Mouse (Mus musculus) heart, adult 11 months (tissue): Measurements from ENCODE around the gene Tcstv3.
"Not testable (repeated sequence)": the region's sequence is repeated elsewhere in the genome, so short reads cannot be mapped to it uniquely, and the experiment has no call there.

ENCODE experiments used
- DNase-seq: peaks from one replicate; pipeline ENCODE4 v3.0.0; 2022

Tcstv3 gene

DNA sequence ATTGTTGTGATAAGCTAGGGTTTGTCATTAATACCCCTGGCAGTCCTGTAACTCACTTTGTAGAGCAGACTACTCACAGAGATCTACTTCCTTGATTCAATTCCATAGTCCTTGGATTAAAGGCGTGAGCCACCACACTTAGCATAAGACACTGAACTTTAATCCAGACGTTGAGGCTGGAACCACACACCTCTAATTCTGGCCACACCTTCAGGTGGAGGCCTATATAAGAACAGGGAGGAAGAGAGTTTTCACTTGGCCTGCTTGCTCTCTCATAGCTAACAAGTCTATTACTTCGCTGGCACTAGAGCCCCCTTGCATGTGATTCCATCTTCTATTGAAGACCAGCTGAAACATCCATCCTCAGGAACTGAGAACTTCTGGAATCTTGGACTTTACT lies at the start of gene Tcstv3:
Gene Tcstv3, plus strand, starts transcription at position 301 of the 400 bp plus-strand sequence.
- DNase-seq = not testable (repeated sequence)

DNA sequence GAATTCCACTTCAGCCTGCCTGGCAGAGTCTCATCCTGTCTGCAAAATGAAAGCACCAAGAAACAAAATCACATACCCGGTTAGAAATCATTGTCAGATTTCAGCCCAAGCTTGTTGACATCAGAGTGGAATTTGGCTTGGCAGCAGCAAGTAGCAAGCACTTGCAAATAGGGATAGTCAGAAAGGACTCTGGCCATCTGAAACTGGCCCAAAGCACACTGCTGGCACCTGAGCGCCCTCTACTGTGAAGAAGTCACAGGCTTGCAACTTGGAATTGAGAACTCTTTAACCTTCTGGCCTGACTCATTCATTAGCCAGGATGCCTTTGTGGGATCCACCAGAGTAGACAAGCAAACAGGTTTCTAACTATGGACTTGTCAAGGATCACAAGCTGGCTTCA lies 38.8 kb upstream of the Tcstv3 start:
- peak; percentile 21 for DNase-seq

DNA sequence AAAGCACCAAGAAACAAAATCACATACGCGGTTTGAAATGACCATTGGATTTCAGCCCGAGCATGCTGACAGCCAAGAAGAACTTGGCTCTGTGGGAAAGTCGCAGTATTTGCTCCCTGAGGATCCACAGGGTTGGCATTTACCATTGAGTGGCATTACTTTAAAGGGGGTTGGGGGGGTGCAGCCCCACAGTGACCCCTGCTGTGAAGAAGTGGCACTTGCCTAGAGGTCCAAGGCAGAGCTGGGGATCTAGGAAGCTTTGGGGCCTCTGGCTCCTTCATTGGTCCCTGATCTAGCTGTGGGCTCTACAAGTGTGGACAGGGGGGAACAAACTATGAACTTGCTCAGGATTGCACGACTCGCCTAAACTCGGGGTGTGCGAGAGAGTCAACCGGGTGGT lies 37.9 kb upstream of the Tcstv3 start:
- DNase-seq = no peak

DNA sequence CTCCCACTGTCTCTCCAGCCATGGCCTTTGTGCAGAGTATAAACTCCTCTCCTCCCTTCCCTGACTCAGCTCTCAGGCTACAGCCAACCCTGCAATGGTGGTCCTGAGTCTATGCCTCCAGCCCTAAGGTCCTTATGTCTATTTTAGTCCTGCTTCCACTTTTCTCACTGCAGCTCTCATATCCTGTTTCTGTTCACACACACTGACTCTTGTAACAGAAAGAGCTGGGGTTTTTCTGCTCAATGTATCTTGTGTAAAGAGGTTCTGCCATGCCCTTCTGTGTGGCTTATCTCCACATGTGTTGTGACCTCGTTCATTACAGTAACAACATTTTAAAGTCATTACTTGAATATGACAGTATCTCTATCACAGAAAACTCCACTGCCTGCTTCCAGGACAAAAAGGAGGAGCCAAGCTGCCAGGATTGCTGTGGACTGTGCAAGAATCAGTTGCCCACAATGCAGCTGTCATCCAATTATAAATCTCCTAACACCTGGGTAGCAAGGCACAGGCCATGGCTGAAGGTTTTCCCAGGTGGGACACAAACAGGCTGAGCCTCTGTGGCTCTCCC lies 17.3 kb upstream of the Tcstv3 start:
- peak; percentile 85 for DNase-seq

DNA sequence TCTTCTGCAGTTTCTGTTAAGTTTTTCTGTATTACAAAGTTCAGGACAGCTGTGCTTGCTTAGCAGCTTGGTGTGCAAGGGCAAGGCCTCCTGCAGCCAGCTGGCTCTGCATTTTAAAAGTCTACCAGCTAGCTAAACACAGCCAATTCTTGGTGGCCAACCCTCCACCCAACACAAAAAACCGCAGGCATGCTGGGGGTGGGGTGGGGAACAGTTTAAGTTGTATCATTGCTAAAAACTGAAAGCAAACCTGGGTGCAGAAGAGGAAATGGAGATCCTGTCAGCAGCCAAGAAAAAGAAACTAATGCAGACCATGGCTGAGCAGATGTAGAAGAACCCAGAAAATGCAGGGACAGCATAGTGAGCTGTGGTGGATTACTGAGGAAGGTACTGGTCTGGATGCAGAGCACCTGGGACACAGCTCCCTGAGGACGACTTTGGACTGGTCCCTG lies 16.7 kb upstream of the Tcstv3 start, which contains the start of gene BC147527:
Gene BC147527, plus strand, starts transcription at position 402 of the 452 bp plus-strand sequence.
- peak; percentile 91 for DNase-seq

DNA sequence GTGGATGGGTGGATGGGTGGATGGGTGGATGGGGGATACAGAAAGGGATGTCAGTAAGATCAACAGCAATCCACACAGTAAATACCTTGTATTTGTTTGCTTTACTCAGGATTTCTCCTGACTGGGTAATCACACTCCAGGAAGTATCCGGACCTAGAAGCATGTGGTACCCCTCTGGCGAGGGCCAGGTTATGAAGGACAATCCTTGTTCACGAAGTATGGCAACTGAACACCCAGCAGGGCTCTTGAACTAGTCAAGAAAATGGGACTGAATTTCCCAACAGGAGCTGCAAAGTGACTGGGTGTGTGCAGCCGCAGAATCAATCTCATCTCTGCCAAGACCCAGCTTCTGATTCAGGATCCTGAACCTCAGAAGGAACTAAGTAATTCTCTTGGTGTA lies 15.8 kb upstream of the Tcstv3 start:
- DNase-seq = peak; percentile 53

DNA sequence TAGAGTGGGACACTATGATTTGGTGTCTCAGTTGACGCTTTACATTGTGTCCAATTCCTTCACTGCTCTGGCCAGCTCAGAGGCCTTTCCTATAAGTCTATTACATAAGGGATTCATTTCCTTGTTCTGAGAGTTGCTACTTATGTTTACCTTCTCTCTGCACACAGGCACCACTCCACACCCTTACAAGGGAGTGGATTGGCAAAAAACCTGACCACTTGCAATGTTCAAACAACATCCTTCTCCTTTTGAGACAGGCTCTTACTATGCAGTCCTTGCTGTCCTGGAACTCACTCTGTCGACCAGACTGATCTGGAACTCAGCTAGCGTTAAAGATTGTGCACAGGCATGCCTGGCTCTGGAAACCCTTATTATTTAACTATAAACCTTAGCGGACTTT lies 5.9 kb upstream of the Tcstv3 start:
- peak; percentile 31 for DNase-seq

DNA sequence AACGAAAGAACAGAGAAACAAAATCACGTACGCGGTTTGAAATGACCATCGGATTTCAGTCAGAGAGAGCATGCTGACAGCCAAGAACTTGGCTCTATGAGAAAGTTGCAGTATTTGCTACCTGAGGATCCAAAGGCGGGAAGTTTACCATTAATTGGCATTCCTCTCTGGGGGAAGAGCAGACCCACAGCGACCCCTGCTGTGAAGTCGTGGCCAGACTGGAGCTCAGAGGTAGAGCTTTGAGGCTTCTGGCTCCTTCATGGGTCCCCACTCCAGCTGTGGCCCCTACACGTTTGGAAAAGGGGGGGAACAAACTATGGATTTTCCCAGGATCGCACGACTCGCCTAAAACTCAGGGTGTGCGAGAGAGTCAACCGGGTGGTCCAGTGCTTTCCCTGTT lies 3.1 kb upstream of the Tcstv3 start:
- peak; percentile 68 for DNase-seq

DNA sequence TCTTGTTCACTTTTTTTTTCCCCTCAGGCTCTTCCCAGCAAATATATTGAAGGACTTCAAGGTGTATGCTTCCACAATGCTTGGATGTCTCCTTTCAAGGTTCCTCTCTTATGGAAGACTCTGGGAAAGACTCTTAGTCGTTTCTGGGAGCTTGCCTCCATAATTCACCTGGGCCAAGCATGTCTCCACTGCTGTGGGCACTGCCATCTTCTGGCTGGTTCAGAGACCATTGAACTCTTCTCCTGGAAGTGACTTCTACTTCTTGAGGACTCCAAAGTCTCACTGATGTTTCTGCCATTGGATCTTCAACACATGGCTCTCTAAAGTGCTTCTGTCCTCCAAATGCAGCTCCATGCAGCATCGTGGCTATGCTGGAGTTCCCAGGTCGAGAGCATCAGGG lies 3.5 kb downstream of the Tcstv3 start:
- no peak for DNase-seq

DNA sequence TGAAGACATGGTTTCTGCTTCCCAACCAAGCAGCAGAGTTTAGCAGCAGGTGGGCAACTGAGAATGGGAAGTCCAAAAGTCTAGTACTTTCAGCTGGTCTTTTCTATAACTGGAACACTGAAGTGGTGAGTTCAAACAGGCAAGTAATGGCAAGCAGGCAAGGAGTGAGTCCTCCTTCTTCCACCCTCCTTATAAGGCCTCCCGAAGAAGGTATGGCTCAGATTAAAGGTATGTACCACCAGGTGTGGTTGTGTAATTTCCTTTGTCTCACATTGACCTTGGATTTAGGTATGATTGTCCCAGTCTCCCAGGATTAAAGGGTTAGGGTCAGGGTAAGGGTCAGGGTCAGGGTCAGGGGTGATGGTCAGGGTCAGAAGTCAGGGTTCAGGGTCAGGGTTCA lies 4.0 kb downstream of the Tcstv3 start:
- peak; percentile 16 for DNase-seq
